Mouse (Mus musculus): ENCODE results near the gene Vcp.

The Vcp gene

DNA sequence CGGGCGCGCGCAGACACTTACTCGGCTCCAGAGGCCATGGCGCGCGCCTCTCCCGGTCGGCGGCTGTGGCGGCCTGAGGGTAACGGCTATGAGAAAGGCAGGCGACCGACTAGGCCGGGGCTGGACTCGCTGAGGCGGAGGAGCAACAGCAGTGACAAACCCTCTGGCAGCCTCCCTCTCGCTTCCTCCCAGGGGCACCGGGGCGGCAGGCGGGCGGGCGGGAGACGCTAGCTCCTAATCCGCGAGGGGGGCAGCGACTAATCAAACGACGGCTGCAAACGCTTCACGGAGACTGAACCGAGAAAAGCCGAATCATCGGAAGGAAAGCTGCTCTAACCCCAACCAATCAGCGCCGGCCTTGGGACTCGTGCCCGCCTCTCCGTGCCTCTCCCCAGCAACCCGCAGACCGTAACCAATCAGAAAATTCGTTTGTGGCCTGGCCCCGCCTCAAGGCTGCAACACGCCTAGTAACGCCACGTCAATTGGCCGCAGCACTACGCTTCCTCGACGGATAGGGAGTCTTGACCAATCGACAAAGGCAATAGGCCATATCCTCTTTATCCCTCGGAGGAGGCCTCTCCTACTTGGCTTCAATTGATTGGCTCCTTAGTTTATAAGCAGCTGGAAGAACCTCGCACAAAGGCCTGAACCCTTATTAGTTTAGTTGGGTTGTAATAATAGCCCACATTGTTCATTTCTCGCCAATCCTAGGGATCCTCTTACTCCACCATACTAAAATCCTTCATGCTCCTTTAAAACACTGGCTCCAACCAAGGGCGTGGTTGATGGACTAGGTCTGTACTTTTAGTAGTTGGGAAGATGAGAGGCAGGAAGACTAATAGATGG, at the start of gene Vcp:
Gene Vcp (minus strand): TSS at position 367 of the 846 bp plus-strand sequence.
- peak; percentile 99 for DNase-seq (ENCODE audit: low read depth, low spot score)

DNA sequence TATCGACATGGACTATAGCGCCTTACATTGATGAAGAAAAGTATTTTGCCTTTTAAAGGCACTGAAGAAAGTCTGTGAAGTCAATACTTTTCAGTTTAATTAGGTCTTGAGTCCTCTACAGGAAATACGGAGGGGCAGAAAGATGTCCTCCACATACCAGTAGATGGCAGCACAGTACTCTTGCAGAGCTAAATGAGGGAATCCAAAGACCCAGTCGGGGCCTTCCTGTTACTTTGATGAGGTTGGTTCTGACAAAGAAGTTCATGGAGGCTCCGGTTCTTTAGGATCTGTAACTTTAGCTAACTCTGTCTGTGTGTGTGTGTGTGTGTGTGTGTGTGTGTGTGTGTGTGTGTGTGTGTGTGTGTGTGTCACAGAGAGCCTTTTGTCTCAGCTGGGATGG, 46.9 kb upstream of the Vcp start:
- peak; percentile 90 for DNase-seq (ENCODE audit: low read depth, low spot score)

DNA sequence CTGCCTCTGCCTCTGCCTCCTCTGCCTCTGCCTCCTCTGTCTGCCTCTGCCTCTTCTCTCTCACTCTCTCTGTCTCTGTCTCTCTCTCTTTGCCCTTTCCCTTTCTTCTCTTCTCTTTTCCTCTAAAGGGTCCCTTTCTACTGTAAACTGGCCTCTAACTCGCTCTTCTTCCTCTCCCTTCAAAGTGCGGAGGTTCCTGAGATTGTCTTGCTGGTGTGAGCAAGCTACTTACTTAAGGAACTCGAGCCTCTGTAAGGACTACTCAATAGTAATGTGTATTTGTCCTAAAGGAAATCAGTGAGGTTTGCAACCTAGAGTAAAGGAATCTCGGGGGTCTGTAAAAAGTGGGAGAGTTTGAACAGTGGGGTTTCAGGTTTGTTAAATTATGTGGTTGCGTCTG, 46.3 kb upstream of the Vcp start:
- DNase-seq (ENCODE audit: low read depth, low spot score): no peak

- peak; percentile 99 for DNase-seq (ENCODE audit: low read depth, low spot score)
These were observed 45.5 kb upstream of the Vcp start, which contains the start of gene Fam214b for GRCm38 (mm10) chr4:43045659-43046302. Gene Fam214b, minus strand, starts transcription at chr4:43046220.

GRCm38 (mm10) chr4:43045285-43045658, 45.0 kb upstream of the Vcp start:
- no peak for DNase-seq (ENCODE audit: low read depth, low spot score)

DNA sequence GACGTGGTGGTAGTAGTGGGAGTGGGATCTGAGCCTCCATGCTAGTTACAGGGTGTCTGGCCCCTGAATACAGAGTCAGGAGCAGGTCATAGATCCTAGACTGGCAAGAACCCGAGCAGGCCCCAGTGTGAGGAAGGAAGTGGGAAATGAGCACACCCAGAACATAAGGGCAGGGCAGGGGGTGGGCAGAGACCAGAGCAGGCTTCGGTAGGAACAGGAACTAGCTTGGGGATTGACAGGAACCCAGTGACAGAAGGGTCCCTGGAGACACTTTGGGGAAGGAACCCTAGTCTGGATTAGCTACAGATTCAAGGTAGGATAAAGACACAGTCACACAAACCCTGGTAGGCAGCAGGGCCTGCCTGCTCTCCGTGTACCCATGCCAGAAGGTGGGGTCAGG, 44.4 kb upstream of the Vcp start:
- no peak for DNase-seq (ENCODE audit: low read depth, low spot score)

DNA sequence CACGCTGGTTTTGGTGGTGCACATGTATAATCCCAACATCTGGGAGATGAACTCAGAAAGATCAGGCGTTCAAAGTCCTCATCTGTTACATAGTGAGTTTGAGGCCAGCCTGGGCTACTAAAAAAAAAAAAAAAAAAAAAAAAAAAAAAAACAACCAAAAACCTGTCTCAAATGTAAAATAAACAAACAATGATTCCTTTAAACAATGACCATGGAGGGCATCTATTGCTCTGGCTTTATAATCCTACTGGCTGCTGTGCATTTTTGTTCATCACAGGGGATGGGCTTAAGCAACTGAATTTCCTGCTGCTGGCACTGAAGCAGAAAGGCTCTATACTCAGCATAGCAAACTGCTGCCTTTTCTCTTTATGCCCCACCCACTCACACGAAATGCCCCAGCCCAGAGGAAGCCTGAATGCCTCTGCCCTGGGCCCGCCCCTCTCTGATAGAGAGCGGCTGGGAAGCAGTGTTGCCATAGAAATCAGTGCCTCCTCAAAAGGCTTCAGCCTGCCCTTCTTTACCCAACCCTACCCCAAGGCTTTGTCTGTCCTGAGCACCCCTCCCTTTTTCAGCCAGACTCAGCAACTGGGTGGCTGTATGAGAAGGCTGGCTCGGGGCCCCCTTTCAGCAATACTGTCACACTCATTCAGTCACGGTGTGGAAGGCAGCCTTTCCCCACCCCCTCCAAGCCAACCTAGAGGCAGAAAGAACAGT, 43.5 kb upstream of the Vcp start:
- peak; percentile 85 for DNase-seq (ENCODE audit: low read depth, low spot score)

DNA sequence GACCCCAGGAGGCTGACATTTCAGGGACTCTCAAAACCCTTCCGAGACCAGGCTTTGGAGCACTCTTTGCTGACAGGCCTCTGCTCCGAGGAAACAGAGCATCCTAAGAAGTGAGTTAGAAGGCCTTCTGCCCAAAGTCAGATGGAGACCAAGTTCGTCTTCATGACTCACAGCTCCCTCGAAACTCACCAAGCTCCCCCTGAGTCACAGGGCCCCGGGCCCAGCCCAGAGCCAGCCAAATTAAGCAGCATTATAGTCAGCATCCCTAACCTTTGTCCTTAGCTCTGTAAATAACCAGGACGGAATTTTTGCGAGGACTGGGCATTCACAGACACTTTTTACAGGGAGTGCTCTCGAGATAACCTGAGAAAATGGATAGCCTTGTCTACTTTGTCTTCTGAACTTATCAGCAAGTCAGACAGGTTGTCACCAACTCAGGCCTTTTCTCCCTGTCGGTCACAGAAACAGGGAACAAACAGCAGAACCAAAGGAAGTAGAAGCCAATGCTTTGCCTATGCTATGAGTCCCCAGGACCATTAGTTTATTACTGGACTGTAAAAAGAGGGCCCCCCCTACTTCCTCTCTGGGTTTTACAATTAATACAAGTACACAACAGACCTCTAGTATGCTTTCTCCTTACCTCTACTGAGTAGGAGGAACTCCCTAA, 40.7 kb upstream of the Vcp start:
- DNase-seq (ENCODE audit: low read depth, low spot score): no peak

DNA sequence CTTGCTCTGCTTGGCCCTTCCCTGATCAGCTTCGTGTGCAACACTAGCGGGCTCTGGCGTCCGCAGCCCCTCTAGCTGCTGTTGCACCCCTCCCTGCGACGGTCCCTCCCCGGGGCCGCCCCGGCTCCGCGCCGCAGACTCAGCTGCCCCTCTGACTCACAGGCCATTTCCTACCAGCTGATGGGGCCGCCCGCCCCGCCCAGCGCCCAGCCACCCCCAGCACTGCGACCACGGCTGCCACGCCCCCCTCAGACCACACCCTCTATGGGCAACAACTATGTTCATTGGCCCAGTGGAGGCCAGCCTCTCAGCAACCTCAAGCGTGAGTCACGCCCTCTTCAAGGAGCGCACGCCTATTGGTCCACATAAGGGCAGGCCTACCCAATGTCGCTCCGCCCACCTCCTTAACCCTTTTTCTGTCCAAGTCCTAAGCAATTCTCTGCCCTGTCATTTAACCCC, 39.8 kb upstream of the Vcp start:
- peak; percentile 98 for DNase-seq (ENCODE audit: low read depth, low spot score)

GRCm38 (mm10) chr4:43039609-43040008, 39.3 kb upstream of the Vcp start:
- no peak for DNase-seq (ENCODE audit: low read depth, low spot score)

DNA sequence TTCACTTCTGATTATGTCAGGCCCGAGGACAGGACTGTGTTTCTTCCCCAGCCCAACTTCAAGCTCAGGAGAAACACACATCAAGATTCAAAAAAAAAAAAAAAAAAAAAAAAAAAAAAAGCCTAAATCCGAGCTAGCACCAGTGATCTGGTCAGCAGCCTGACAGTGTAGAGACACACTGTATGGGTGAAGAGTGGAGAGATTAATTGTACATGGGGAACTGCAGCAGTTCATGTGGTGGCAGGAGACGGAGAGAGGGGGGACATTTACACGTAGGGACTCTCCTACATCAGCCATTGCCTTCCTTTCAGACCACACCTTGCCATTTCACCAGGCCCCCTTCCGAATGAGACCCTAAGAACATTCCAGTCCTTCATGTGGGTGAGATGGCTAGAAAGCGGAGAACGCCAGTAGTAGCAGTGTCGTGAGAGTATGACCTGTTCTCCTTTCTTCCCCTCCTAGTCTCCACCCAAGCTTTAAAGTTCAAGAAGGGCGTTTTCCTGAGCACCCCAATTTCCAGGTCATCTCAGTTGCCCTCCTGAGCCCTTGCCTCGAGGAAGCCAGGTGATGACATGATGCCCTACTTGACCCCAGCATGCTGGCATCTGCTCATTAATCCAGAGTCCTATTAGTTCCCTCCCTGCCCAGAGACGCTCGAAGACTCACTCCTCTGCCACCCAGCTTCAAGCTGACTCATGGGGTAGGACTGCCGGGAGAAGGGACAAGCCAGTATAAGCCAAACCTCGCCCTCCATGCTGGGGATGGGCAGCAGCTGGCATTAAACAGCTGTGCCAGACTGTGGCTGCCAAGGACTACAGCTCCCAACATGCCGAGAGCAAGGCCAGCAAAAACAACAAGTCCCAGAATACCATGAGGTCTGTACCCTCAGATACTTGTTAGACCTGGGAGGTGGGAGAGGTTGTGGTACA, 38.5 kb upstream of the Vcp start:
- no peak for DNase-seq (ENCODE audit: low read depth, low spot score)

DNA sequence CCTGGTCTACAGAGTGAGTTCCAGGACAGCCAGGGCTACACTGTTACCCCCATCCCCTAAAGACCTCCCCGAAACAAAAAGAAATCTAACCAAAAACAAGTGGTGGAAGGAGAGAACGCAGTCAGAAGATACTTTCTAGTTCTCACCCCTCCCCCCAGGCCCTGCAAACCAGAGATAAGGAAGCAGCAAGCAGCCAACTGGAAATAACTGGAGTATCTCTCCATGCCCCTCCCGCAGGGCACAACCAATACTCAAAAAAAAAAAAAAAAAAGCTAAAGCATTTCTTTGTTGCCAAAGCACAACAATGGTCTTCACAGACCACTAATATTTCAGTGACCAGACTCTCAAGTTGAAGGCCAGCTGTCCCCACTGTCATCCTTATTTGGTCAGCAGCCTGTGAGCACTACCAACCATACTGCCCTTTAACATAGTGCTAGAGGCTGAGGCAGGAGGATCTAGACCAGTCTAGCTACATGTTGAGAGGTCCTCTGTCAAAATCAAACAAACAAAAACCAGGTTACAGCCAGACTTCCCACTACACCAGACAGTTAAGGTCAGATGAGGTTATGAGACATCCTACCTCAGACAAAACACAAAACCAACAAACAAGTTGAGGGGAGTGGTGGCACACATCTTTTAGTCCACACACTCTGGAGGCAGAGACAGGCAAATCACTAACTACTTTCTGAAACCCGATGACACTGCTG, 37.7 kb upstream of the Vcp start:
- no peak for DNase-seq (ENCODE audit: low read depth, low spot score)

DNA sequence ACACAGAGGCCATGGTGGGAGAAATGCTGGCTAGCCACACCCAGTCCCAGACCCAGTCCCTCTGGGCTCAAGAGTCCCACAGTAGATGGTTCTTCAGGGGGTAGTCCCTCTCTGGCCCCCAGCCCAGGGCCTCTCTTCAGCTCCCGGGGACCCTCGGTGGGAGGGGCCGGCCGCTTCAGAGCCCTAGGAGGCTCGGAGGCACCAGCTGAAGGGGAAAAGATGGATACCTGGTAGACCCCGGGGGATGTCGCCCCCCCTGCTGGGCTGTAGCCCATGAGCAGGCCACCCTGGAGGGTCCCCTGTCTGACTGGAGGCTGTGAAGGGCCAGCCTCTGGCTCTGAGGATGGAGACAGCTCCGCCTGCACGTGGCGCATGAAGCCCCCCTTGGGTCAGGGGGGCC, 36.0 kb upstream of the Vcp start:
- no peak for DNase-seq (ENCODE audit: low read depth, low spot score)

- no peak for DNase-seq (ENCODE audit: low read depth, low spot score)
These were observed 35.5 kb upstream of the Vcp start for GRCm38 (mm10) chr4:43035851-43036250.

DNA sequence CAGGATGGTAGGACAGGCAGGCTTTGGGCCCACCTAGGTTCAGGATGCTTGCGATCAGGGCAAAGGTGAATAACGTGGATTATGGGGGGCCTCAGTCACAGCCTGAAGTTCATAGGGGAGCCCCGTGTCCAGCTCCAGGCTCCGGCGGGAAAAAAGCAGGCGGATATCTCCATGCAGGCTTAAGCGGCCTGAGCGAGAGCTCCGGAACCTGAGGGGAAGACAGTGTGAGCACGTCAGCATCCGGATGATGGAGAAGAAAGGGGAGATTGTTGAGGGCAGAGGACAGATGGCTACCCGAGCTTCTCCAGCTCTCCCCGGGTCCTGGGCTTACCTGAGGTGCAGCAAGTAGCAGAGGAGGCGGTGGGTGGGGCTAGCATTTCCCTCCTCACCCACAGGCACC, 33.2 kb upstream of the Vcp start:
- no peak for DNase-seq (ENCODE audit: low read depth, low spot score)

DNA sequence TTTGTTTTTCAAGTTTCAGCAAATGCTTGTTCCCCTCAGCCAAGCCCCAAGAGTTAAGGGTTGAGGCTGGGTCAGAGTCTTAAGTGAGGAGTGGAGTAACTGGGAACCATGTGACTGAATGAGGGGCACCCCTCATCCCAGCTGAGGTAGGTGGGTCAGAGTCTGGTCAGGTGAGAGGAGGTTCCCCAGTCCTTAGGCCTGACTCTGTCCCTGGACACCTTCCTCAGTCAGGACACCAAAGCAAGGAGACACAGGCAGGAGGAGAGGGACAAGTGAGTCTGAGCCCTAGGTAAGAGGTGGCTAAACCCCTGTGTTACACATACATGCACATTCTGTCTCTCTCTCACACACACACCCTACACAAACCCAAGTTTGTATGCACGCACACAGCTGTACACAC, 32.2 kb upstream of the Vcp start:
- DNase-seq (ENCODE audit: low read depth, low spot score): no peak

DNA sequence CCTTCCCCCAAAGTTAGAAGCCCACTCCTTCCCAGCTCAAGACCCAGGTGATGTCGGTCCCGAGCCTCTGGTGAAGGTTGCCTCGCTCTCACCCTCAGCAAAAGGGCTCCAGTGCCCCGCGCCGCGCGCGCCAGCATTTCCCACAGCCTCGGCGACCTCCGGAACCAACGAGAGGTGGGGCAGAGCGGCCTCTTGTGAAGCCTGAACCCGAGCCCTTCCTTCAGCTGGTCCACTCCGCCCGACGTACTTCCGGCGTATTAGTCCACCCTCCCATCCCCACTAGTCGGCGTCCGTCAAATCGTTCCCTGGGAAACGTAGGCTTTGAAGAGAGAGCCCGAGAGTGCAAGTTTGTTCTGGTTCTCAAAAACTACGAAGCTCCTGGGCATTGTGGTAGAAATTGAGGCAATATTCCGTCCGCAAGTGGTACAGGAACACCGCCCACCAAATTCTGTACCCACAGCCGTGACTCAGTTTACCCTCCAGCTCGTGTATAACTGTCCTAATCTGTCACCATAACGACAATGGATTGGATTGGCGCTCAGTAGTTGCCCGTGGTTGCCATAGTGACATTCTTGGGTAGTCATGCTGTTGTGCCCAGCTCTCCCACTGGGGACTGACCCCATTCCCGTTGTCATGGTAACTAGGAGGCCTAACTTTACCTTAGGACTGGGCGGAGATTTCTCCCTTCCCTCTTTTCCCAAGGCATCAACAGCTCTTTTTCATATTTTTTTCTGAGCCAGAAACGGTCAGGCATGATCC, 31.1 kb upstream of the Vcp start, which contains the start of gene Stoml2:
Gene Stoml2 (minus strand): TSS at position 474 of the 759 bp plus-strand sequence.
- peak; percentile 97 for DNase-seq (ENCODE audit: low read depth, low spot score)

DNA sequence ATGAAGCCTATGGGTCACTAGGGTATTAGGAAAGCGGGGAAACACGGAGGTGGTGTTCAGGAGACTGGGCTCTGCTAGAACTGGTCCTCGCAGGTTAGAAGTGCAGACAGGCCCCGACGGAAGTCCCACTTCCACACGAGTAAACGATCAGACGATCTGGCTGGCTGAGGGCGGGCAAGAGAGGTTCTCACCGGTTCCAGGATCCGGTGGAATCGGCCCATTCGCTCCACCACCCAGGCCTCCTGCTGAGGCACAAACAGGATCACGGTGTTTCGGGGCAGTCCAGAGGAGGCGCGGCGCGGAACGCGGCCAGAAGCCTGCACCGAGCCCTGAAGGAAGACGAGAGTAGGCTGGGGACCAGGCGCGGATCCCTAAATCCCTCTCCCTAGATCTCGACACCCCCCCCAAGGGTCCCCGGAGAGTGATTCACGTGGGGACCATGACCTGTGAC, 30.5 kb upstream of the Vcp start:
- DNase-seq (ENCODE audit: low read depth, low spot score): peak; percentile 74

- DNase-seq (ENCODE audit: low read depth, low spot score): no peak
These were observed 30.0 kb upstream of the Vcp start for GRCm38 (mm10) chr4:43030352-43030751.
